Mouse (Mus musculus) forebrain, embryonic 10.5 days (tissue): ENCODE data around the gene Sbno1. TPM values are rescaled to one million over a fixed set of nuclear protein-coding genes. Genes with fewer than 3 reads are reported as not detected.

Experiments
- DNase-seq: peaks from one replicate; pipeline ENCODE4 v3.0.0-alpha.2; 2017; ENCODE audit warnings: low spot score; ENCODE audit errors: extremely low spot score
- H3K27ac ChIP-seq: fragments of 300-500 bp; sonication (generic); 2 replicates; pipeline ENCODE4 v1.5.1; 2016; ENCODE audit warnings: mild to moderate bottlenecking
- H3K27me3 ChIP-seq: fragments of 300-500 bp; sonication (generic); 2 replicates; pipeline ENCODE4 v1.6.1; 2016; ENCODE audit warnings: mild to moderate bottlenecking; ENCODE audit not compliant: poor library complexity, severe bottlenecking
- H3K36me3 ChIP-seq: fragments of 300-500 bp; sonication (generic); replicated peaks from 2 replicates; pipeline ENCODE4 v1.6.1; 2016; ENCODE audit warnings: mild to moderate bottlenecking, moderate library complexity
- H3K4me1 ChIP-seq: fragments of 300-500 bp; sonication (generic); 2 replicates; pipeline ENCODE4 v1.6.1; 2016
- H3K4me3 ChIP-seq: fragments of 300-500 bp; sonication (generic); 2 replicates; pipeline ENCODE4 v1.5.1; 2016; ENCODE audit warnings: mild to moderate bottlenecking, moderate library complexity
- H3K9me3 ChIP-seq: fragments of 300-500 bp; sonication (generic); 2 replicates; pipeline ENCODE4 v1.6.1; 2016; ENCODE audit warnings: mild to moderate bottlenecking, moderate library complexity
- WGBS: fragments of 180-500 bp; shearing (Covaris S2); methylation state at CpG from one replicate; pipeline ENCODE4 v1.1.7; 2016; 5-methylcytosine and 5-hydroxymethylcytosine counted together
- polyA plus RNA-seq: library from polyadenylated mRNA; unstranded; fragments of >200 nt; fragmentation: Nextera tagmentation; extraction: Ambion mirVana; gene quantifications from 2 replicates; pipeline ENCODE4 v1.2.1, GENCODE M21; 2016

Sbno1 gene
- polyA plus RNA-seq, 1 experiment from 2014 or later, result 88.3 TPM

DNA sequence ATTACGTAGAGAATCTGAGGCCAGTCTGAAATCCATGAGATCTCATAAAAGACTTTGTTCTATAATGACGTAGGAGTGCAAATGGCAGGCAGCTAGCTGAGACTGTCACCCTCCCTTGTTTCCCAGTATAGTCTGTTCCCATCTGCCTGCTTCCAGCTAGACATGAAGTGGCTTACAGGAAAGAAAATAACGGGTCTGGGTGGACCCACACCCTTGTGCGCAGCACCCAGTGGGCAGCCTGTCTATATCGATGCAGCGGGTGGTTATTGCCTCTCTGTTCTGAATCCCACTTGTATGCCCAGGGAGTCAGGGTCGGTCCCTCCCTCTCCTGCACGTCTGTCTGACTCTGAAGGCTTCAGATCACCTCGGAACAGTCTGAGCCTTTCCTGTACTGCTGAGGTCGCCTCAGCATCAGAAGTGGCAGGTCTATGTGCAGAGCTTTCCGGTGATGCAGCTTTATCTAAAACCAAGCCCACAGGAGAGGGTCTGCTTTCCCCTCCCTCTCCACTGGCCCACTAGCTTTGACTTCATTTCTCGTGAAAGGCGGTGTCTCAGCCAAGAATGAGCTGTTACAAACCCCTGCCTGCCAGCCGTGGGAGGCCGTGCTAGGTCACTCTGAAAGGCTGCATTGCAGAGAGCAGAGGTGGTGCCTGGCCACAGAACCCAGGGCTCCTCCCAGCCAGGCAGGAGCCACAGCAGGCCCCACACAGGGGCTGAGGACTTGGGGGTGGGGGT lies 26.9 kb upstream of the Sbno1 start:
- no peak overlapping the region for H3K27ac ChIP-seq
- peaks cover 21% of the 10 kb centered on the region for H3K4me1 ChIP-seq
- WGBS, result 86% methylated on average over 15 of the region's 15 CpGs
- DNase-seq, result no peak
- H3K9me3 ChIP-seq, result no peaks in the 10 kb centered on the region
- peaks cover 100% of the 10 kb centered on the region for H3K36me3 ChIP-seq
- H3K4me3 ChIP-seq, result no peak overlapping the region
- H3K27me3 ChIP-seq, result no peaks in the 10 kb centered on the region

DNA sequence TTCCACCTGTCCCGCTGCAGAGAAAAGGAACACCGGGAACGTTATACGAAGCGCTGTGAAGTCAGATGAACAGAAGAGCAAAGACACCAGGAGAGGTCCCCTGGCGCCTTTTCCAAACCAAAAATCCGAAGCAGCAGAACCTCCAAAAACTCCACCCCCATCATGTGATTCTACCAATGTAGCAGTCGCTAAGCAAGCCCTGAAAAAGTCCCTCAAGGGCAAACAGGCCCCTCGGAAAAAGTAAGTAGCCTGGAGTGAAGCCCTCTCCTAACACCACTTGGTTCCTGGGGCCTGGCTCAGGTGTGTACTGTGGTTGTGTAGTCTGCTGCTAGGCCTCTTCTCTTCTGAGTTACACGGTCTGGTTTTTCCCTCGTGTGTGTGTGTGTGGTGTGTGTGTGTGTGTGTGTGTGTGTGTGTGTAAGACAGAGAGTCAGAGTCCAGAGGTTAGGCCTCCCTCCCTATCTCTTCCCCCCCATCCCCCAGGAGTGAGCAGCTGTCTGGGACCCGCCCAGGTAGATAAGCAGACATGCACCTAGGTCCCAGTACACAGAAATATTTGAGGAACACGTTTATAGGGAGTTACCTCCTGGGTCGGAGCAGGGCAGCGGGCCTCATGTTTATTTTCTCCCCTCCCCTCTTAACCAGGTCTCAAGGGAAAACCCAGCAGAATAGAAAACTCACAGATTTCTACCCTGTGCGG lies 25.0 kb upstream of the Sbno1 start:
- no peaks in the 10 kb centered on the region for H3K27me3 ChIP-seq
- H3K36me3 ChIP-seq, result peaks cover 94% of the 10 kb centered on the region

DNA sequence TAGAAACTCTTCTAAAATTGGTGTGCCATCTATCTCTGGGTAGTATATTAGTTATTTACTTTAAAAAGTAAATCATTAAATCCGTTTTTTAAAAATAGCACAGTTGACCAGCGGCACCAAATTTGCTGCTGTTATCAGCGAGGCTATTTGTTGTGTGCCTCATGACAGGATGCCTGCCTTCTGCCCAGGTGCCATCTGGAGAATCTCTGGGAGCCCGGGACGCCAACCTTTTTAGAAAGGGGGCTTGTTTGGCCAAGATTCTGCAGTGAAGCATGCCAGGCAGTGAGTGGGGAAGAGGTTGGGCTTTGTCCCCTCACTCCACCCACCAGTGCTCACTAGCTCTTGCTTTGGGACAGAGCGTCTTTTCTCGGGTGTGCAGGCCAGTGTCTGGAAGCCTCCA lies 24.2 kb upstream of the Sbno1 start:
- Histone ChIP-seq H3K36me3 (peaks cover 87% of the 10 kb centered on the region), H3K4me3 (no peak overlapping the region), H3K27me3 (no peaks in the 10 kb centered on the region), H3K27ac (no peak overlapping the region), H3K4me1 (peaks cover 39% of the 10 kb centered on the region), H3K9me3 (no peaks in the 10 kb centered on the region)
- 90% methylated on average over 7 of the region's 7 CpGs for WGBS
- DNase-seq, result no peak

More for the DNA sequence above, 25.0 kb upstream of the Sbno1 start:
- Histone ChIP-seq H3K9me3 (no peaks in the 10 kb centered on the region), H3K4me1 (peaks cover 38% of the 10 kb centered on the region), H3K4me3 (no peak overlapping the region), H3K27ac (no peak overlapping the region)
- no peak for DNase-seq
- WGBS, result 92% methylated on average over 16 of the region's 16 CpGs

DNA sequence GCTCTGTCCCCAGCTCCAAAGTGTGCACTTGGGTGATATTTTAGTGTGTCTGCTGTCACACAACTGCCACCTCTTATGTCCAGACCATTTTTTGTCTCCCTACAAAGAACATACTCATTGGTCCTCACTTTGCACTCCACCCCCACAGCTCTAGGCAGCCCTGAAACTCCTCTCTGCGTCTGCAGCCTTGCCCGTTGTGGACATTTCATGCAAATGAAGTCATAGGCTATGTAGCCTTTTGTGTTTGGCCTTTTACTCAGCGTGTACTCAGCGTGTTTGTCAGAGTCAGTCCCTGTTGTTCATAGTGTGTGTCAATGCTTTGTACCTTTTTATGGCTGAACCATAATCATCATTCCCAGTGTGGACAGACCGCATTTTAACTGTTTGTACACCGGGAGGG lies 23.7 kb upstream of the Sbno1 start:
- no peak overlapping the region for H3K27ac ChIP-seq
- DNase-seq, result no peak
- 92% methylated on average over 6 of the region's 6 CpGs for WGBS
- no peaks in the 10 kb centered on the region for H3K9me3 ChIP-seq
- peaks cover 45% of the 10 kb centered on the region for H3K4me1 ChIP-seq
- H3K27me3 ChIP-seq, result no peaks in the 10 kb centered on the region
- H3K36me3 ChIP-seq, result peaks cover 81% of the 10 kb centered on the region
- no peak overlapping the region for H3K4me3 ChIP-seq

DNA sequence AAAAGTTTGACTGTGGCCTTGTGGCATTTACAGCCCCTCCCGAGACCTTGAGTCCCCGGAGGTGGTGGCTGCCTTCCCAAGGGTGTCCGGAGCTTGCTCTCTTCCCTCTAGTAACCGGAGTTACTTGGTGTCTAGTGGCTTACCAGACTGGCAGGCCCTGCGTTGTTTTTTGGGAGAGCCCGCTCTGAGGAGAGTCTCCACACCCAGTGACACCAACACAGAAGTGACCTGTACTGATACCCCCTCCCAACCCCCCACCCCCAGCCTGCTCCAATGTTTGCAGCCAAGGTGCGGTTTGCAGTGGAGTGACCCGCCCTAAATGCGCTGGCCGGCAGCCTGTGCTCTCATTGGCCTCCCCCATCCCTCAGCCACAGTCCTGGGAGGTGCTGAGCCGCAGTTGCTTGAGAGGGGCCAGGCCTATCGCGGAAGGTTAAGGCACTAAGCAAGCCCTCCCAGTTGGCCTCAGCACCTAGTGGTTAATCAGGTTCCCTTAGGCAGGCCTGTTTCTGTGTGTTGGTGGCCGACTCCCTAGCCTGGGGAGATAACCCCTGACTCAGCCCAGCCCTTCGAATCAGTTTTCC lies 20.6 kb upstream of the Sbno1 start:
- Histone ChIP-seq H3K4me1 (peaks cover 47% of the 10 kb centered on the region), H3K36me3 (peaks cover 59% of the 10 kb centered on the region), H3K27ac (peak overlapping the region; percentile 96), H3K4me3 (peak overlapping the region; percentile 96), H3K27me3 (no peaks in the 10 kb centered on the region), H3K9me3 (no peaks in the 10 kb centered on the region)
- 3% methylated on average over 15 of the region's 15 CpGs for WGBS
- peak; percentile 72 for DNase-seq

DNA sequence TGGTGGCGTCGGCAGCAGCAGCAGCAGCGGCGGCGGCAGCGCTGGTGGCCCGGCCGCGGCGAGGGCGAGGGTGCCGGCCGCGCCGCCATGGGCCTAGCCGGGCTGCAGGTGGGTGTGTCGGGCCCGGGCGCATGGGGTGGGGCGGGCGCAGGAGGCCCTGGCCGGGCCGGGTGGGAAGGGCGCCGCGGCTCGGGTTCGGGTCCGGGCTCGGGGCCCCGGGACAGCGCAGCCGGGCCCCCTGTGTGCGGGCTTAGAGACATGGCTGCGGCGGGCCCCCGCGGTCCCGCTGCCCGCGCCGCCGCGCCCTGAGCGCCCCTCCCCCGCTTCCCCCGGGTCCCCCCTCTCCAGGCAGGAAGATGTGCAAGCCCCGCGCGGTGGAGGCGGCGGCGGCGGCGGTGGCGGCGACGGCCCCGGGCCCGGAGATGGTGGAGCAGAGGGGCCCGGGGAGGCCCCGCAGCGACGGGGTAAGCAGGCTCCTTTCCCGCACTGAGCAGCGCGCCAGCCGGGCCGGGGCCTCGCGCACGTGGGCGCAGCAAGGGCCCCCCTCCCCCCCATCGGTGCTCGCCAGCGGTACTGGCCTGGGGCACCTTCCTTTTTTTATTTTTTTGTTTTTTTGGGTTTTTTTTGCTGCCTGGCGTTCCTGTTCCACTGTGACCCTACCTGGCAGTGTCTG lies 20.0 kb upstream of the Sbno1 start:
- peak; percentile 44 for DNase-seq
- H3K4me1 ChIP-seq, result peaks cover 48% of the 10 kb centered on the region
- no peaks in the 10 kb centered on the region for H3K9me3 ChIP-seq
- H3K4me3 ChIP-seq, result peak overlapping the region; percentile 96
- no peaks in the 10 kb centered on the region for H3K27me3 ChIP-seq
- peak overlapping the region; percentile 96 for H3K27ac ChIP-seq
- WGBS, result 2% methylated on average over 75 of the region's 77 CpGs
- H3K36me3 ChIP-seq, result peaks cover 53% of the 10 kb centered on the region

DNA sequence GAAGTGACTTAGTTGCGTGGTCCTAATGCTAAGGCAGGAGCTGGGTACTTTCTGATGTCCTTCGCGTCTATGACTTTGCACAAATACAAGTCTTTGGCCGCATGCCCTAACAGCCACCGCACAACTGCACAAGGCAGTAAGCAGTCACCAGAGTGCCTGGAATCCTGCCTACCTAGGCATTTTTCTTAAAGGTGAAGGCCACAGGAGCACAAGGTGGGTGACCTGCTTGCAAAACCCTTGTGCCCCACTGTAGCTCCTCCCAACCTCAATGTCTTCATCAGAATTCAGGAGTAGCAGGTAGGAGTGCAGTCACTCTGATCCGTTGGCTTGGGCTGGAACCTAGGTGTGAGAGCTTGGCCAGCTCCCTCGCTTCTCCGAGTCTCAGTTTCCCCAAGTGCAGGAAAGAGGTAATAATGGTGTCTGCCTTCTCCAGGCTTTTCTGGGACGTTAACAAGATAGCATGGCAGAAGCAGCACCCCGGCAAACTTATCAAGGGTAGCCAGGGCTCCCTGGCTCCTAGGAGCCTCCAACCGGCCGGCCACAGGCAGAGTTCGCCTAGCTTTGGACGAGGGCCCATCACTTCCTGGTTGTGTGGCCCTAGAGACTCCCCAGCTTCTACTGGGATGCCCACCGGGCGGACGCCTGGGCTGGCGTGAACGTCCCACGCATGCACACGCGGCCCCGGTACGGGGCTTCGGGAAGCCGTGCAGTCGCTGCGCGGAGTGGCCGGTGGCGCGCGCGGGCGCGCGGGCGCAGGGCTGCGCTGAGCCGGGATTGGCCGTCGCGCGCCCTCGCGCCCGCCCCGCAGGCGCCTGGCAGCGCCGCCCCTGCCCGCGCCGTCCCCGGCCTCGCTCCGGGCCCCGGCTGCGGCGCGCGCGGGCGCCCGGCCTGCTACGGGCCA lies 19.1 kb upstream of the Sbno1 start:
- 12% methylated on average over 66 of the region's 66 CpGs for WGBS
- peak overlapping the region; percentile 96 for H3K27ac ChIP-seq
- DNase-seq, result peak; percentile 63

DNA sequence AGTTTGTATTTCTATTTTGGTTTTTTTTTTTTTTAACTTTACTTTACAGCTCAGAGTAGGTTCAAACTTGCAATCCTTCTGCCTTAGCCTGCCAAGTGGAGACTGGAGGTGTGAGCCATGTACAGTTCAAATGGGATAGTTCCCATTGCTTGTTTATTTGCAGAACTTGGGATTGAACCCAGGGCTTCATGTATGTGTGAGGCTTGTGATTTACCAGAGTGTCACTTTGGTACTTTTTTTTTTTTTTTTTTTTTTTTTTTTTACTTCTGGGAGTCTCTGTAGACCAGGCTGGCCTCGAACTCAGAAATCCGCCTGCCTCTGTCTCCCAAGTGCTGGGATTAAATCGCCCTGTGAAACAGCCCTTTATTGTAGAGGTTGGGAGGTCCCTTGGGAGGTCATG lies 18.4 kb upstream of the Sbno1 start:
- Histone ChIP-seq H3K9me3 (no peaks in the 10 kb centered on the region), H3K4me1 (peaks cover 47% of the 10 kb centered on the region), H3K27me3 (no peaks in the 10 kb centered on the region), H3K27ac (no peak overlapping the region), H3K36me3 (peaks cover 37% of the 10 kb centered on the region), H3K4me3 (peak overlapping the region; percentile 96)
- WGBS, result 71% methylated on average over 3 of the region's 3 CpGs
- no peak for DNase-seq

More for the DNA sequence above, 19.1 kb upstream of the Sbno1 start:
- H3K4me1 ChIP-seq, result peaks cover 47% of the 10 kb centered on the region
- no peaks in the 10 kb centered on the region for H3K27me3 ChIP-seq
- H3K9me3 ChIP-seq, result no peaks in the 10 kb centered on the region
- peaks cover 44% of the 10 kb centered on the region for H3K36me3 ChIP-seq
- H3K4me3 ChIP-seq, result peak overlapping the region; percentile 96

DNA sequence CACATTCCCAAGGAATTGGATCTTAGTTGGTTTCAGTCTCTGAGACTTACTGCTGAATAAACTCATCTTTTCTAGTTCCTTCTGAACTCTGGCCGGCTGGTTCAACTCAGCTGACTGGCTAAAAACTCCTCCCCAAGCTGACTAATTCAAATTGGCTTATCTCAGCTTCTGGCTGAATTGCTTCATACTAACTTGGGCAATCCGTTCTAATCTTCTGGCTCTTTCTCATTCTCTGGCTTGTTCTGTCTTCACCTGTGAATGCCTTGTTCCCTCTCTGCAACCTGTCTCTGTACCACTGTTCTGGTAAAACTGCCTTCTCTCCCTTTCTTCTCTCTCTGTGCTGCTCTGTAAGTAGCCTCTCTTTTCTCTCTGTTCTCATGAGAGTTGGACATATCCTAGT lies 16.8 kb upstream of the Sbno1 start:
- no peaks in the 10 kb centered on the region for H3K27me3 ChIP-seq
- no peak overlapping the region for H3K27ac ChIP-seq
- peaks cover 45% of the 10 kb centered on the region for H3K4me1 ChIP-seq
- peaks cover 22% of the 10 kb centered on the region for H3K36me3 ChIP-seq
- no peak overlapping the region for H3K4me3 ChIP-seq
- WGBS, result 91% methylated on average over 2 of the region's 2 CpGs
- no peak for DNase-seq
- no peaks in the 10 kb centered on the region for H3K9me3 ChIP-seq

DNA sequence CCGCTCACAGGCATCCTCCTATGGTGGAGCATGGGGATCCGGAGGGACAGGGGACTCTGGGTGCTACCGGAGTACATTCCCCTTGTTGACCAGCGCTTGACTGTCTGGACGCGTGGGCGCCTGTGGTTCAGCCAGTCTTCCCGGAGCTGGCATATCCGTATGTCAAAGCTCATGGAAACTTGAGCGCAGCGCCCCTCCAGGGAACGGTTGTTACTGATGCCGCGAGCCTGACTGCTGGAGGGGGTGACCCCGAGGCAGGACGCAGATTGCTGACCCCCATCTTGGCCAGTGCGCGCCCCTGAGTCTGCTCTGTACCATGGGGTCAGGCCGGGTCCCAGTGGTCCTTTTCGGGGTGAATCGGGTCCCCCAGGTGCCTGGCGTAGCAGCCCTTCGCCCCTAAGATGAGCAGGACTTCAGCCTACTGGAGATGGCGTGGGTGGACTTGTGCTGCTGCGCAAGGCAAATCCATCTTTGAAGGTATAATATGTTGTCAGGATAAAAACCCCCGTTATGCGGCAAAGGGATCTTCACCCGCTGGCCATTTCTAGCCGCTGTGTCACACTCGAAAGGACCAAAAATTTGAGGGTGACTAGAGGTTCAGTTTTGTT lies 14.4 kb upstream of the Sbno1 start:
- WGBS, result under 1% methylated on average over 30 of the region's 30 CpGs
- peaks cover 9% of the 10 kb centered on the region for H3K36me3 ChIP-seq
- DNase-seq, result no peak

DNA sequence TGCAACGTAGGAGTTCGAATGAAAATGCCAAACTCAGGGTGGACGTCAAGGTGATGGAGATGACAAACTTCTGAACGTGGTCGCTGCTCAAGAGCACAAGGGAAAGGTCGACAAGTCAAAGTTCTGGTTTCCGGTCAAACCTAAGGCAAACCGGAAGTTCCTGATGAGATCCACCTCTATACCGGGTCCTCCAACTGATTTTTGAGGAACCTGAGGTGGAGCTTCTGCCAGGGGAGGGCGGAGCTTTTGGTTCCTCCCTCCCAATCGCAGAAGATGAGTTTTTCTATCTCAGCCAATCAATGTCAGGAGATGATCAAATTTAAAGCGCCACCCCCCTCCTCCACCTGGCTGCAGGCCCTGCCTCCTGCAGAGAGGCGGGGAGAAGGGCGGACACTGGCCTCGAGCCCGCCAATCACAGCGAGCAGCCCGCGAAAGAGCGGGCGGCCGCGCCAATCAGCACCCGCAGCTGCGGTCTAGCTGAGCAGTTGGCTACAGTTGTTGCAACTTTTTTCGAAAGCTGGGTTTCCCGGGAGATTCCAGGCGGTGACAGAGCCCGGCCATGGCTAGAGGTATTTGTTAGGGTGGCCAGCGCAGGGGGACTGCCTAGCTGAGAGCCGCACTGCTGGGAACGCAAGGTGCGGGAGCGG lies 13.8 kb upstream of the Sbno1 start, which contains the start of gene Kmt5a:
Gene Kmt5a (plus strand): TSS at position 484 of the 647 bp plus-strand sequence.
- H3K27me3 ChIP-seq, result no peaks in the 10 kb centered on the region
- DNase-seq, result peak; percentile 95
- peaks cover 22% of the 10 kb centered on the region for H3K4me1 ChIP-seq
- WGBS, result under 1% methylated on average over 34 of the region's 34 CpGs
- peak within 1 kb of the TSS; percentile 95 for H3K27ac ChIP-seq
- H3K4me3 ChIP-seq, result peak within 1 kb of the TSS; percentile 77
- peaks cover 9% of the 10 kb centered on the region for H3K36me3 ChIP-seq
- H3K9me3 ChIP-seq, result no peaks in the 10 kb centered on the region

More for the DNA sequence above, 14.4 kb upstream of the Sbno1 start:
- H3K27ac ChIP-seq, result peak overlapping the region; percentile 95
- H3K4me1 ChIP-seq, result peaks cover 28% of the 10 kb centered on the region
- H3K27me3 ChIP-seq, result no peaks in the 10 kb centered on the region
- H3K9me3 ChIP-seq, result no peaks in the 10 kb centered on the region
- peak overlapping the region; percentile 77 for H3K4me3 ChIP-seq
